Mouse (Mus musculus) naive thymus-derived CD4-positive, alpha-beta T cell, adult 2 months (primary cell): ENCODE measurements around the gene Siva1.

Experiments used
- DNase-seq: peaks from one replicate; pipeline ENCODE4 v3.0.0-alpha.2; 2011; ENCODE audit warnings: low read depth

Siva1 gene

GRCm38 (mm10) chr12:112659109-112659508 lies 14.6 kb downstream of the Siva1 start:
- no peak for DNase-seq

GRCm38 (mm10) chr12:112660576-112661326 lies 16.3 kb downstream of the Siva1 start:
- no peak for DNase-seq

GRCm38 (mm10) chr12:112661327-112661605 lies 16.8 kb downstream of the Siva1 start:
- DNase-seq: no peak

GRCm38 (mm10) chr12:112661851-112662250 lies 17.4 kb downstream of the Siva1 start:
- DNase-seq: no peak

GRCm38 (mm10) chr12:112663303-112663702 lies 18.8 kb downstream of the Siva1 start:
- no peak for DNase-seq

- DNase-seq: no peak
These were observed 19.2 kb downstream of the Siva1 start for GRCm38 (mm10) chr12:112663716-112664115.

- no peak for DNase-seq
These were observed 19.6 kb downstream of the Siva1 start for GRCm38 (mm10) chr12:112664124-112664523.

- no peak for DNase-seq
These were observed 20.2 kb downstream of the Siva1 start for GRCm38 (mm10) chr12:112664656-112665055.

GRCm38 (mm10) chr12:112665445-112665844 lies 21.0 kb downstream of the Siva1 start:
- DNase-seq: no peak

- DNase-seq: no peak
These were observed 21.5 kb downstream of the Siva1 start for GRCm38 (mm10) chr12:112665881-112666544.

GRCm38 (mm10) chr12:112667619-112668297 lies 23.3 kb downstream of the Siva1 start:
- no peak for DNase-seq

GRCm38 (mm10) chr12:112670718-112671393 lies 26.4 kb downstream of the Siva1 start:
- DNase-seq: no peak

- no peak for DNase-seq
These were observed 27.4 kb downstream of the Siva1 start for GRCm38 (mm10) chr12:112671891-112672290.

GRCm38 (mm10) chr12:112672744-112673575 lies 28.5 kb downstream of the Siva1 start:
- peak; percentile 57 for DNase-seq

GRCm38 (mm10) chr12:112673576-112674091 lies 29.2 kb downstream of the Siva1 start:
- peak; percentile 44 for DNase-seq

GRCm38 (mm10) chr12:112674132-112675011 lies 29.9 kb downstream of the Siva1 start, which contains the start of gene Akt1:
TSS of gene Akt1 (minus strand) at chr12:112674884.
- peak; percentile 63 for DNase-seq

GRCm38 (mm10) chr12:112675245-112676035 lies 31.0 kb downstream of the Siva1 start:
- DNase-seq: peak; percentile 93

GRCm38 (mm10) chr12:112677076-112677475 lies 32.6 kb downstream of the Siva1 start:
- DNase-seq: no peak

- DNase-seq: no peak
These were observed 33.6 kb downstream of the Siva1 start for GRCm38 (mm10) chr12:112677943-112678554.
